Mouse (Mus musculus) forebrain, embryonic 14.5 days (tissue): ENCODE data around the gene Cdc42ep3. TPM values are rescaled to one million over a fixed set of nuclear protein-coding genes. Genes with fewer than 3 reads are reported as not detected.

Experiments
- ATAC-seq: fragments of 200-750 bp; cut with Nextera tagmentation; 2 replicates; pipeline ENCODE4 v1.8.0; 2017; ENCODE audit warnings: mild to moderate bottlenecking, moderate library complexity
- DNase-seq: peaks from one replicate; pipeline ENCODE4 v3.0.0-alpha.2; 2015; ENCODE audit warnings: low spot score
- H3K27ac ChIP-seq: fragments of 300-500 bp; sonication (generic); 2 replicates; pipeline ENCODE4 v1.5.1; 2014; ENCODE audit warnings: low read depth, mild to moderate bottlenecking, control low read depth, low read length, moderate library complexity
- H3K27me3 ChIP-seq: fragments of 300-500 bp; sonication (generic); replicated peaks from 2 replicates; pipeline ENCODE4 v1.6.1; 2014; ENCODE audit warnings: low read length, control low read depth, mixed read lengths; ENCODE audit not compliant: control insufficient read depth, insufficient read depth
- H3K36me3 ChIP-seq: fragments of 300-500 bp; sonication (generic); 2 replicates; pipeline ENCODE4 v1.6.1; 2014; ENCODE audit warnings: low read length, control low read depth; ENCODE audit not compliant: control insufficient read depth, insufficient read depth
- H3K4me1 ChIP-seq: fragments of 300-500 bp; sonication (generic); 2 replicates; pipeline ENCODE4 v1.6.1; 2014; ENCODE audit warnings: antibody characterized with exemption, low read length, control low read depth; ENCODE audit not compliant: control insufficient read depth, insufficient read depth
- H3K4me2 ChIP-seq: fragments of 300-500 bp; sonication (generic); 2 replicates; pipeline ENCODE4 v1.6.1; 2014; ENCODE audit warnings: mild to moderate bottlenecking, control low read depth, low read length
- H3K4me3 ChIP-seq: fragments of 300-500 bp; sonication (generic); 2 replicates; pipeline ENCODE4 v1.5.1; 2014; ENCODE audit warnings: low read depth, low read length, control low read depth
- H3K9ac ChIP-seq: fragments of 300-500 bp; sonication (generic); 2 replicates; pipeline ENCODE4 v1.6.1; 2014; ENCODE audit warnings: mild to moderate bottlenecking, low read length, control low read depth, moderate library complexity
- H3K9me3 ChIP-seq: fragments of 300-500 bp; sonication (generic); replicated peaks from 2 replicates; pipeline ENCODE4 v1.6.1; 2016; ENCODE audit warnings: low read length, control low read depth, mixed read lengths; ENCODE audit not compliant: control insufficient read depth
- WGBS: fragments of 180-500 bp; shearing (Covaris S2); extraction: QIAGEN DNeasy Blood & Tissue Kit; methylation state at CpG from one replicate; pipeline ENCODE4 v1.1.7; 2014; 5-methylcytosine and 5-hydroxymethylcytosine counted together
- polyA plus RNA-seq: library from polyadenylated mRNA; unstranded; fragments of >200 nt; fragmentation: Nextera tagmentation; extraction: Ambion mirVana; gene quantifications from 2 replicates; pipeline ENCODE4 v1.2.1, GENCODE M21; 2014

The Cdc42ep3 gene
- polyA plus RNA-seq, 1 experiment from 2014 or later: 41.3 TPM

GRCm38 (mm10) chr17:79285030-79285601, 69.8 kb downstream of the Cdc42ep3 start:
- Histone ChIP-seq H3K4me3 (no peak overlapping the region), H3K27me3 (no peaks in the 10 kb centered on the region), H3K36me3 (no peaks in the 10 kb centered on the region), H3K9me3 (no peaks in the 10 kb centered on the region), H3K9ac (no peak overlapping the region), H3K27ac (no peak overlapping the region), H3K4me1 (no peaks in the 10 kb centered on the region), H3K4me2 (no peak overlapping the region)
- ATAC-seq (no peak), DNase-seq (no peak)
- 47% methylated on average over 6 of the region's 6 CpGs for WGBS
